Mouse (Mus musculus) brain, embryonic 14.5 days (tissue): ENCODE results near the gene Rnf220. TPM values are rescaled to one million over a fixed set of nuclear protein-coding genes. Genes with fewer than 3 reads are reported as not detected.

Experiments
- DNase-seq: peaks from one replicate; pipeline ENCODE4 v3.0.0-alpha.2; 2011; ENCODE audit warnings: low read depth
- CTCF ChIP-seq: fragments of 200-500 bp; IDR thresholded peaks from 2 replicates; pipeline ENCODE4 v1.5.1; 2012; ENCODE audit warnings: inconsistent platforms, mild to moderate bottlenecking, moderate library complexity, borderline replicate concordance; ENCODE audit not compliant: insufficient read depth, insufficient read length; ENCODE audit errors: extremely low read depth
- POLR2A ChIP-seq: fragments of 200-500 bp; IDR thresholded peaks from 2 replicates; pipeline ENCODE4 v1.6.1; 2012; ENCODE audit warnings: mild to moderate bottlenecking, inconsistent platforms, borderline replicate concordance; ENCODE audit not compliant: poor library complexity, insufficient read depth, insufficient read length, severe bottlenecking; ENCODE audit errors: extremely low read depth
- polyA plus RNA-seq: library from polyadenylated mRNA; depleted of rRNA; stranded (reverse); fragments of >200 nt; gene quantifications from 2 replicates; pipeline ENCODE4 v1.2.3, GENCODE M21; 2012

Rnf220 gene
- polyA plus RNA-seq, 1 experiment = 183 TPM

GRCm38 (mm10) chr4:117356223-117356622 lies 140.6 kb downstream of the Rnf220 start:
- TF ChIP-seq POLR2A (no peak), CTCF (no peak)
- DNase-seq = no peak

GRCm38 (mm10) chr4:117354651-117355050 lies 142.2 kb downstream of the Rnf220 start:
- TF ChIP-seq POLR2A = no peak
- no peak for DNase-seq

- no peak for DNase-seq
- no peak for TF ChIP-seq CTCF
- TF ChIP-seq POLR2A = no peak
Observed at GRCm38 (mm10) chr4:117352957-117353356, 143.9 kb downstream of the Rnf220 start.

GRCm38 (mm10) chr4:117352071-117352470 lies 144.8 kb downstream of the Rnf220 start:
- TF ChIP-seq POLR2A (no peak), CTCF (no peak)
- DNase-seq = no peak

- TF ChIP-seq CTCF (no peak), POLR2A (no peak)
- DNase-seq = no peak
Observed at GRCm38 (mm10) chr4:117350139-117350693, 146.6 kb downstream of the Rnf220 start.

GRCm38 (mm10) chr4:117349327-117349726 lies 147.5 kb downstream of the Rnf220 start:
- TF ChIP-seq CTCF (no peak), POLR2A (no peak)
- DNase-seq = no peak

- peak; percentile 70 for DNase-seq
- TF ChIP-seq CTCF (peak; percentile 65), POLR2A (no peak)
Observed at GRCm38 (mm10) chr4:117346025-117346424, 150.8 kb downstream of the Rnf220 start.

GRCm38 (mm10) chr4:117343385-117343784 lies 153.5 kb downstream of the Rnf220 start:
- no peak for DNase-seq
- TF ChIP-seq POLR2A = no peak
- no peak for TF ChIP-seq CTCF

- peak; percentile 49 for DNase-seq
- no peak for TF ChIP-seq POLR2A
- TF ChIP-seq CTCF = no peak
Observed at GRCm38 (mm10) chr4:117342751-117343150, 154.1 kb downstream of the Rnf220 start.

- no peak for DNase-seq
- no peak for TF ChIP-seq POLR2A
- no peak for TF ChIP-seq CTCF
Observed at GRCm38 (mm10) chr4:117341282-117341681, 155.6 kb downstream of the Rnf220 start.

- TF ChIP-seq CTCF (no peak), POLR2A (no peak)
Observed at GRCm38 (mm10) chr4:117339796-117340195, 157.1 kb downstream of the Rnf220 start.

GRCm38 (mm10) chr4:117330836-117331475 lies 165.9 kb downstream of the Rnf220 start:
- no peak for DNase-seq
- TF ChIP-seq CTCF = no peak
- no peak for TF ChIP-seq POLR2A

More at GRCm38 (mm10) chr4:117339796-117340195, 157.1 kb downstream of the Rnf220 start:
- no peak for DNase-seq

GRCm38 (mm10) chr4:117330132-117330531 lies 166.7 kb downstream of the Rnf220 start:
- TF ChIP-seq POLR2A = no peak
- no peak for TF ChIP-seq CTCF

More at GRCm38 (mm10) chr4:117330132-117330531, 166.7 kb downstream of the Rnf220 start:
- DNase-seq = no peak
